Mouse (Mus musculus) stomach, embryonic 15.5 days (tissue): ENCODE results near the gene Smpd2. TPM values are rescaled to one million over a fixed set of nuclear protein-coding genes. Genes with fewer than 3 reads are reported as not detected.

Source experiments
- ATAC-seq: fragments of 200-750 bp; cut with Nextera tagmentation; 2 replicates; pipeline ENCODE4 v1.8.0; 2017; ENCODE audit warnings: low read depth, moderate number of reproducible peaks, moderate TSS enrichment; ENCODE audit not compliant: insufficient read depth, low FRiP score
- H3K27ac ChIP-seq: fragments of 300-500 bp; sonication (generic); 2 replicates; pipeline ENCODE4 v1.5.1; 2015; ENCODE audit warnings: mild to moderate bottlenecking, inconsistent platforms
- H3K27me3 ChIP-seq: fragments of 300-500 bp; sonication (generic); replicated peaks from 2 replicates; pipeline ENCODE4 v1.6.1; 2015; ENCODE audit warnings: inconsistent platforms
- H3K36me3 ChIP-seq: fragments of 300-500 bp; sonication (generic); 2 replicates; pipeline ENCODE4 v1.6.1; 2015; ENCODE audit warnings: inconsistent platforms
- H3K4me1 ChIP-seq: fragments of 300-500 bp; sonication (generic); 2 replicates; pipeline ENCODE4 v1.6.1; 2015; ENCODE audit warnings: inconsistent platforms
- H3K4me2 ChIP-seq: fragments of 300-500 bp; sonication (generic); 2 replicates; pipeline ENCODE4 v1.6.1; 2015; ENCODE audit warnings: mild to moderate bottlenecking, inconsistent platforms
- H3K4me3 ChIP-seq: fragments of 300-500 bp; sonication (generic); replicated peaks from 2 replicates; pipeline ENCODE4 v1.5.1; 2015; ENCODE audit warnings: inconsistent platforms
- H3K9ac ChIP-seq: fragments of 300-500 bp; sonication (generic); 2 replicates; pipeline ENCODE4 v1.6.1; 2015; ENCODE audit warnings: inconsistent platforms
- H3K9me3 ChIP-seq: fragments of 300-500 bp; sonication (generic); 2 replicates; pipeline ENCODE4 v1.6.1; 2016; ENCODE audit warnings: inconsistent platforms
- WGBS: fragments of 180-500 bp; shearing (Covaris S2); methylation state at CpG from one replicate; pipeline ENCODE4 v1.1.7; 2015; 5-methylcytosine and 5-hydroxymethylcytosine counted together
- polyA plus RNA-seq: library from polyadenylated mRNA; unstranded; fragments of >200 nt; fragmentation: Nextera tagmentation; extraction: Ambion mirVana; gene quantifications from 2 replicates; pipeline ENCODE4 v1.2.1, GENCODE M21; 2015

Smpd2 gene
- polyA plus RNA-seq, 1 experiment from 2014 or later = 47.2 TPM

DNA sequence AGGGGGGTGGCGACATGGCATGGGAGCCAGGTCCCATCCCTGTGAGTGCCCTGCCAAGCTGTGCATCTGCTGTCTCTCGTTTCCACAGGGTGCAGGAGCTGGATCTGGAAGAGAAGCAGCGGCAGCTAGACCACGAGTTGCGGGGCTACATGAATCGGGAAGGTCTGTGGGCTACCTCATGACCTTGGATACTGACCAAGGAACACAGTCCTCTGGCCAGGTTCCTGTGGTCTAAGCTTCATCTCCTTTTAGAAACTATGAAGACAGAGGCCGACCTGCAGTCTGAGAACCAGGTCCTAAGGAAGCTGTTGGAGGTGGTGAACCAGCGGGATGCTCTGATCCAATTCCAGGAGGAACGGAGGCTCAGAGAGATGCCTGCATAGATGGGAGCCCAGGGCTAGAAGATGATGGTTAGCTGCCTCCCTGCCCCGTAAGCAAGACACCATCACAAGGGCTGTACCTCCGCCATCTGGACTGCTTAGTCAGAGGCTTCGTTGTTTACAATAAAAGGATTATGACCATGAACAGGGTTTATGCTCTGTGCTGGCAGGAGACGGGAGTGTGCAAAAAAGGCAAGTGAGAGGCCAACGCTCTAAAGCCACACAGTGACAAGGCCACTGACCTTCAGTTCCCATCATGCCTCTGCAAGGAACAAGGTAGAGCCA, 3.5 kb downstream of the Smpd2 start:
- Histone ChIP-seq H3K4me1 (peaks cover 22% of the 10 kb centered on the region), H3K4me2 (no peak overlapping the region), H3K9me3 (no peaks in the 10 kb centered on the region), H3K27ac (no peak overlapping the region), H3K36me3 (peaks cover 45% of the 10 kb centered on the region), H3K27me3 (no peaks in the 10 kb centered on the region), H3K4me3 (no peak overlapping the region), H3K9ac (no peak overlapping the region)
- WGBS = 74% methylated on average over 14 of the region's 14 CpGs
- no peak for ATAC-seq

DNA sequence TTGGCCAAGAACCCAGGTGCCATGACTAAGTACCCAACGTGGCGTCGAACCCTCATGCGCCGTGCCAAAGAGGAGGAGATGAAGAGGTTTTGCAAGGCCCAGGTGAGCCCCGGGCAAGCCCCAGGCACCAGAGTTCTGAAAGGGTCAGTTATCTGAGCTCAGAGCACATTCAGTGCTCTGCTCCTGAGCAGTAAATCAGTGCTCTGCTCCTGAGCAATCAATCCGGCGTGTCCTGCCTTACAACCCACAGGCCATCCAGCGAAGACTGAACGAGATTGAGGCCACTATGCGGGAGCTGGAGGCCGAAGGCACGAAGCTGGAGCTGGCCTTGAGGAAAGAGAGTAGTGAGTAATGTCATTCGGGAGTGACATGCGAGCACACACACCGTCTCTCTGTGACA, 4.4 kb downstream of the Smpd2 start:
- H3K36me3 ChIP-seq = peaks cover 45% of the 10 kb centered on the region
- H3K9me3 ChIP-seq = no peaks in the 10 kb centered on the region
- WGBS = 91% methylated on average over 16 of the region's 16 CpGs
- H3K9ac ChIP-seq = no peak overlapping the region
- peaks cover 22% of the 10 kb centered on the region for H3K4me1 ChIP-seq
- H3K4me2 ChIP-seq = no peak overlapping the region
- H3K4me3 ChIP-seq = no peak overlapping the region
- no peak overlapping the region for H3K27ac ChIP-seq
- no peaks in the 10 kb centered on the region for H3K27me3 ChIP-seq
- ATAC-seq = no peak

DNA sequence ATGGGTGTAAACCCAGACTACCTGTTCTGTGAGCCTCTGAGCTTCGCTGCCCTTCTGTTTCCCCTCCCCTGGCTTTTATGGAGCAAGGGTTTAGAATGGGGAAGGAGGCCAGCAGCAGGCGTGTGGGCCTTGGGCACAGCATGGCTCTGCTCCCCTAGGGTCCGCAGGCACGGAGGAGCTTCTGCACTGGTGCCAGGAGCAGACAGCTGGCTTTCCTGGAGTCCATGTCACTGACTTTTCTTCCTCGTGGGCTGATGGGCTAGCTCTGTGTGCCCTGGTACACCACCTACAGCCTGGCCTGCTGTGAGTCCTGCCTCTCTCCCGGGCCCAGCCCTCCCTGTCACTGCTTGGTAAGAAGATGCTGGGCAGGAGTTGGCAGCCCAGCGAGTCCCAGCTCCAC, 7.7 kb downstream of the Smpd2 start:
- WGBS = 84% methylated on average over 7 of the region's 7 CpGs
- H3K36me3 ChIP-seq = peaks cover 46% of the 10 kb centered on the region
- H3K4me2 ChIP-seq = no peak overlapping the region
- peaks cover 8% of the 10 kb centered on the region; the same call in 1 of the 2 replicates for H3K4me1 ChIP-seq
- H3K9me3 ChIP-seq = no peaks in the 10 kb centered on the region
- no peak for ATAC-seq
- no peaks in the 10 kb centered on the region for H3K27me3 ChIP-seq
- H3K9ac ChIP-seq = no peak overlapping the region
- H3K4me3 ChIP-seq = no peak overlapping the region
- no peak overlapping the region for H3K27ac ChIP-seq

DNA sequence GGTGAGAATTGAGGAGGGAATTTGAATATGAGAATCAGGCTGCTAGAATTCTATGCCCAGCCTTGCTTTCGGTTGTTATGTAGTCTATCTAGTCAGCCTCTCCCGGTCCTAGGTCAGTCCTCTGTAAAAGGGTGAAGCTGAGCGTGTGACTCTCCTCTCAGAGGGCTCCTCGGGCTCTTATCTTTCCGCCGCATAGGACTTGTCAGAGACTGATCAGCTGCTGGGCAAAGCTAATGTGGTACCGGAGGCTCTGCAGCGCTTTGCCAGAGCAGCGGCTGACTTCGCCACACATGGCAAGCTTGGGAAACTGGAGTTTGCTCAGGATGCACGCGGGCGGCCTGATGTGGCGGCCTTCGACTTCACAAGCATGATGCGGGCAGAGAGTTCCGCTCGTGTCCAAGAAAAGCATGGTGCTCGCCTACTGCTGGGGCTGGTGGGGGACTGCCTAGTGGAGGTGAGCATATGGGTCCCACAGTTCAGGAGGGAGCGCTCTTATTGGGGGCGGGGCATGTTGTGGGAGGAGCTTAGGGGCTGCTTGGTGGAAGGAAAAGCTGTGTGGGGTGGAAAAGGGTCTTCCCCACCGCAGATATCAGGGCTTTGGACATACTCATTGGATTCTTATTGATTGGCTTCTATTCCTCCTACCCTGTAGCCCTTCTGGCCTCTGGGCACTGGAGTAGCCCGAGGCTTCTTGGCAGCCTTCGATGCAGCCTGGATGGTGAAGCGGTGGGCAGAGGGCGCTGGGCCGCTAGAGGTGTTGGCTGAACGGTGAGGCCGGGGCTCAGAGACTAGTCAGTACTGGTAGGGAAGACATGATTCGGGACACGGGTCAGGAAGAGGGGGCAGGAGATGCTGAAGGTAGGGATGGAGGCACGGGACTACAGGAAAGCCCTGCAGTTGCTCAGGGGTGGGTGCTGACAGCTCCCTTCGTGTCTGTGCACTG, 9.0 kb downstream of the Smpd2 start:
- ATAC-seq = no peak
- H3K27me3 ChIP-seq = no peaks in the 10 kb centered on the region
- H3K9ac ChIP-seq = no peak overlapping the region
- H3K27ac ChIP-seq = no peak overlapping the region
- H3K4me2 ChIP-seq = no peak overlapping the region
- WGBS = 69% methylated on average over 33 of the region's 33 CpGs
- H3K4me3 ChIP-seq = no peak overlapping the region
- H3K4me1 ChIP-seq = peaks cover 15% of the 10 kb centered on the region; the same call in 1 of the 2 replicates
- H3K36me3 ChIP-seq = peaks cover 35% of the 10 kb centered on the region
- H3K9me3 ChIP-seq = no peaks in the 10 kb centered on the region

DNA sequence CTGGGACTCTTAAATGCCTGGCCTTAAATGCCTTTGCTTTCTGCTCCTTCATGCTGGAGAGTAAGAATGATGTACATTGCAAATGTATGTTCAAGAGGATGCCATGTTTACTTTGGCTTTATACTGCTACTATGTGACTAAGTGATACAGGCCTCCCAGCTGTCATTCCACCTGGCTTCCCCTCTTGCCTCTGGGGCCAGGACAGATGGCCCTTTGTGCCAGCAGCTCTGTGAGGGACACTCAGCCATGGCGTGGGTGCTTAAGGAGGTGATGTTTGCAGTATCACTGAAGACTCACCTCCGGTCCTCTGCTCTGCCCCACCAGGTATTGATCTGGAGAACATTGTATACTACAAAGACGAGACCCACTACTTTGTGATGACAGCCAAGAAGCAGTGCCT, 10.2 kb downstream of the Smpd2 start:
- Histone ChIP-seq H3K27ac (no peak overlapping the region), H3K4me3 (no peak overlapping the region), H3K4me2 (no peak overlapping the region), H3K9me3 (no peaks in the 10 kb centered on the region), H3K4me1 (peaks cover 20% of the 10 kb centered on the region), H3K36me3 (peaks cover 23% of the 10 kb centered on the region), H3K27me3 (no peaks in the 10 kb centered on the region), H3K9ac (no peak overlapping the region)
- 83% methylated on average over 3 of the region's 3 CpGs for WGBS
- no peak for ATAC-seq

DNA sequence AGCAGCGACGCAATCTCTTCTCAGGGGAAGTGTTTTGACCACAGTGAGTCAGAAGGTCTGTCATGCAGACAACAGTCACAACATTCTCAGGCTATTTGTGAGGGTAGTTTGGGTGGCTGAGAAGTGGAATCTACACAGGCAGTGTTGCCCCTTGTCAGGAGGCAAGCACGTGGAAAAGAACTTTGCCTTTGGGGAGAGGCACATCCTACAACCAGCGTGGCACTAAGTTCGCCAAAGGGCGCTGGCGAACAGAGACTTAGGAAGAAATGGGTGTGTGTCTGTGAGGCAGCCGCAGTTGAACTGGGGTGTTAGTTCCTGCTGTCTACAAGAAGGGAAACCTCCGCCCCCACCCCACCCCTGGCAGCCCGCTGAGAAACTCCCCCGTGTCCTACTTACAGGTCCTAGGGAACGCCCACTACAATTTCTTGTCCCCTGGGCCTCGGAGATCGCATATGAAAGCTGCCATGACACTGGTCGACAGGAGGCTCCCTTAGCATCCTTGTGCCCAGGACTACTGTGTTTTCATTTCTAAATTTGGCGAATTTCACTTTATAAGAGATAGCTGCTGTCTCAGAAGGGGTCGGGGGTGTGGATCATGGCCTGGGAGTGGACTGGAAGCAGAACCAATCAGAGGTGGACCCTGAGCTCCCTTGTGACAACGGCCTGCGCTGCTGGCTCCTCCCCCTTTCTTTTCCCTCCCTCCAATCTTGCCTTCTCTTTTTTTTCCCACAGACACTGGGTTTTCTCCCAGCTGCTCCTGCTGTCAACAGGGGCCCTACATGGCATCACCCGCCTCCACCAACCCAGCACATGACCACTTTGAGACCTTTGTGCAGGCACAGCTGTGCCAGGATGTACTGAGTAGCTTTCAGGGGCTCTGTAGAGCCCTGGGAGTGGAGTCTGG, 12.6 kb downstream of the Smpd2 start:
- H3K36me3 ChIP-seq = peaks cover 6% of the 10 kb centered on the region; the same call in 1 of the 2 replicates
- H3K27me3 ChIP-seq = no peaks in the 10 kb centered on the region
- H3K9ac ChIP-seq = peak overlapping the region; percentile 56; the same call in 1 of the 2 replicates
- peak overlapping the region; percentile 64 for H3K4me3 ChIP-seq
- H3K9me3 ChIP-seq = no peaks in the 10 kb centered on the region
- peak overlapping the region; percentile 89 for H3K27ac ChIP-seq
- H3K4me1 ChIP-seq = peaks cover 20% of the 10 kb centered on the region
- H3K4me2 ChIP-seq = peak overlapping the region; percentile 91
- WGBS = 7% methylated on average over 20 of the region's 20 CpGs
- ATAC-seq = peak; percentile 61

DNA sequence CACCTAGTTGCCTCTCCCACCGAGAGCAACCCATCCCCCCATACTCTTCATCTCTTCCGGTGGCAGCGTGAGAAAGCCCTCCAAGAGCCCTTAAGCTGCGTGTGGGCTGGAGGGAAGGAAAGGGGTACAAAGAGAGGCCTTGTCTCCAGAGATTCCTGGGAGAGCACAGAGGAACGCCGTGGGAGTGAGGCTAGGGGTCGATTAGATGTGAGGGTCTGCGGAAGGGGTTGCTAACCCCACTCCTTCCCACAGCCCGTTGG, 13.2 kb downstream of the Smpd2 start:
- Histone ChIP-seq H3K9me3 (no peaks in the 10 kb centered on the region), H3K27ac (peak overlapping the region; percentile 89), H3K4me1 (peaks cover 20% of the 10 kb centered on the region), H3K4me2 (peak overlapping the region; percentile 91), H3K36me3 (peaks cover 6% of the 10 kb centered on the region; the same call in 1 of the 2 replicates), H3K27me3 (no peaks in the 10 kb centered on the region), H3K9ac (peak overlapping the region; percentile 56; the same call in 1 of the 2 replicates), H3K4me3 (peak overlapping the region; percentile 64)
- ATAC-seq = no peak; the same call in 1 of the 2 replicates
- WGBS = 2% methylated on average over 9 of the region's 9 CpGs

DNA sequence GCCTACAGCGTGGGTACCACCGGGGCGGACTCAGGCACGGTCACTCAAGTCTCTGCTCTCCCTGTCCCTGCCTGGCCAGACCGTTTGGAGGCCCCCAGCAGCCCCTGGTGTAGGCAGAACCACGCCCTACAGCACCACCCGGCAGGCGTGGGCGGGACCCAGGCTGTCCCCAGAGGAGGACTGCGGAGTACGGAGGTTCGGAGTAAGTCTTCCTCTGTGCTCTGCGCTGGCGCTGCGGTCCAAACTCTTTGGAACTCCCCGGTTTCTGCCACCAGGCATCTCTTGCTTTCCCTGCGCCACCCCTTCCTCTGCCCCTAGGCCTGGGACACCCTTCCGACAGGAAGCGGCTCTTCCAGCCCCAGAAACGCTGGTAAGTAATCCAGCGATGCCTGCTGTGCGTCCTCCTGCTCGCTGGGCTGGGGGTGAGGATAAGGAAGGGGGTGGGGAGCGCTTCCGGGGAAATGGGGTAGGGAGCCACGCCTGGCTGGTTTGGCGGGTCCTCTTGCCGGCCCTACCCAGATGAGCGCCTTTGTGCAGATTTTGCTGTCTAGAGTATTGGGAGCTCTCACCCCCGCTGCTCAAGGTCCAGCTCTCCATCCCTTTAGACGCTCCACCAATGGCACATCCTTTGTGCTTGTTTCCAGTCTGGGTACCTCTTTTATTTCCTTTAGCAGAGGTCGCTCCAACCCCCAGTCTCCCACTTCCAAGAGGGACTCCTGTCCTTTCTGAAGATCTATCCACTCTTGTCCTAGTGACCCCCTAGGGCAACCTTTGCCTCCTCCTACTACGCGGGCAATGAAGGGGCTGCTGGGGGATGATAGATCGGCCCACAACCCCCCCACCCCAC, 13.8 kb downstream of the Smpd2 start, which contains the start of gene Mical1:
Gene Mical1, plus strand, starts transcription at position 144 of the 847 bp plus-strand sequence.
- Histone ChIP-seq H3K27ac (peak within 1 kb of the TSS; percentile 89), H3K27me3 (no peaks in the 10 kb centered on the region), H3K4me2 (peak within 1 kb of the TSS; percentile 91), H3K9me3 (no peaks in the 10 kb centered on the region), H3K4me3 (peak within 1 kb of the TSS; percentile 64), H3K4me1 (peaks cover 20% of the 10 kb centered on the region), H3K9ac (peak within 1 kb of the TSS; percentile 56), H3K36me3 (peaks cover 6% of the 10 kb centered on the region; the same call in 1 of the 2 replicates)
- WGBS = under 1% methylated on average over 35 of the region's 35 CpGs
- ATAC-seq = peak; percentile 66

DNA sequence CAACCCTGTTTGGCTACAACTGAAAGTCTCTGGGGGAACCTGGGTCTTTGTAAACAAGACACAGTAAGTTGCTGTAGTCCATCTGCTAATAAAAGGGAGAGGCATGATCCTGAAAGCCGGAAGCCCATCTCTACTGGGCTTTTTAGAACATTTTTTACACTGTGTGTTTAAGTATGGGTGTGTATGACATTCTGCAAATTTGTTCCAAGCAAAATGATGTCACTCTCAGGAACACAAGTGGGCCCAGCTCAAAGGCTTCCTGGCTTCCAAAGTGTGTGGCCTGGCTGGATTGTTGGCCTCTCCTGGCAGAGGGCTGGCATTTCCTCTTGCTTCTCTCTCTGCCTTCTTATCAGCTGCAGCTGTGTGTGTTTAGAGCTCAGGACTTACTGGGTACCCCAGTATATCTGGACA, 15.2 kb downstream of the Smpd2 start:
- H3K27ac ChIP-seq = peak overlapping the region; percentile 57
- no peak for ATAC-seq
- H3K27me3 ChIP-seq = no peaks in the 10 kb centered on the region
- no peak overlapping the region; the same call in 1 of the 2 replicates for H3K4me2 ChIP-seq
- no peaks in the 10 kb centered on the region for H3K9me3 ChIP-seq
- H3K9ac ChIP-seq = no peak overlapping the region
- 0 out of 2 replicates have a peak, but pooled peaks cover 1% of the 10 kb centered on the region for H3K36me3 ChIP-seq
- 52% methylated on average over 1 of the region's 1 CpGs for WGBS
- H3K4me3 ChIP-seq = no peak overlapping the region
- H3K4me1 ChIP-seq = peaks cover 20% of the 10 kb centered on the region

DNA sequence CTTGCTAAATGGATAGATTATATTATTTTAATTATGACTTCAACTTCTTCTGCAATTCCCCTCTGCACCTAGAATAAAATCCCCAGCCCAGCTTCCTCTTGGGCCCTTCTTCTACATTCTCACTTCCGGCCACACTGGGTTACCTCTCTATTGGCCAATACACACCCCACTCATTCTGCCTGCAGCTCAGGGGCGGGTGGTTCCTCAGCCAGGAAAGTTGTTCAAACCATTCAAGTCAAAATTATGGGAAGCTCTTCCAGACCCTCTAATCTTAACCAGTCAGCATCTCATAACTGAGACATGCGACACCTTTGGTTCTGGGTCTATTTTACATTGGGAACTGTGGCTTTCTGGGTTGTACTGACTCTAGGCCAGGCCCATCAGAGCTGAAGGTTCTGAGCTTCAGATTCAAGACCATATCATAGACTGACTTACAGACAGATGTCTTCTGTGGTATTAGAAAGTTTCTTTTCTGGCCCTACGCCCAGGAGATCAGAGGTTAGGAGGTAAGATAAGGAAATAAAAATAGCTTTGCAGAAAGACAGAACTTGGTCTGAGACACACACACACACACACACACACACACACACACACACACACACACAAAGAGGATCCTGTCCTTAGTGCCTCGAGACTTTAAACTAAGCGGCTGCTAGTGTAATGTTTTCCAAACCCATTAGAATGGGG, 16.2 kb downstream of the Smpd2 start:
- no peaks in the 10 kb centered on the region for H3K36me3 ChIP-seq
- H3K27ac ChIP-seq = peak overlapping the region; percentile 51; the same call in 1 of the 2 replicates
- no peak overlapping the region for H3K9ac ChIP-seq
- no peak for ATAC-seq
- H3K27me3 ChIP-seq = no peaks in the 10 kb centered on the region
- WGBS = 63% methylated on average over 6 of the region's 6 CpGs
- H3K9me3 ChIP-seq = no peaks in the 10 kb centered on the region
- H3K4me2 ChIP-seq = no peak overlapping the region
- no peak overlapping the region for H3K4me3 ChIP-seq
- peaks cover 20% of the 10 kb centered on the region for H3K4me1 ChIP-seq
